Mouse (Mus musculus) erythroblast, embryonic 14.5 days (primary cell): ENCODE measurements around the gene Rnf6.

Experiments used
- GATA1 ChIP-seq: IDR thresholded peaks from 2 replicates; pipeline ENCODE4 v1.6.1; 2012; ENCODE audit warnings: low read length, inconsistent platforms, mixed read lengths
- TAL1 ChIP-seq: IDR thresholded peaks from 3 replicates; pipeline ENCODE4 v1.6.1; 2012; ENCODE audit warnings: low read length, inconsistent platforms, mixed read lengths

DNA sequence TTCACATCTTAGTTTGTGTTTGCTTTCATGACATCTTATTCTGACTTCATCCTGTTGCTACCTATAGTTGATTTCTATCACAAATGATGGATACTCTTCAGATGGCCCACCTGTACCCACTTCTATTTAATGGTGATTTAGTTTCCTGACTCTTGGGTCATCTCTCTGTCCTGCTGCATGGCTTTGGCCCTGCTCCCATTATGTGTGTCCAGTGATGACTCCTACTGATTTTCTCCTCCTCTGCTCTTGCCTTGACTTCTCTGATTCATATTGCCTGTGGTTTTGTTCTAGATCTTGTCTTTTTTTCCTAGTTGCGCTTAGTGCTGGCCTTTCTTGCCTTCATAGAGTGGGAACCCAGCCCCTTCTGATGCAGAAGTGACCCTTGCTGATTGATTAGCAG is 25.0 kb upstream of the Rnf6 start:
- TF ChIP-seq TAL1 = no peak
- no peak for TF ChIP-seq GATA1
